Mouse (Mus musculus) fibroblast of lung, adult 2 months (primary cell): ENCODE data around the gene Kcnk2.
"Not testable (repeated sequence)": the region's sequence is repeated elsewhere in the genome, so short reads cannot be mapped to it uniquely, and the experiment has no call there.

Source experiments
- DNase-seq: peaks from one replicate; pipeline ENCODE4 v3.0.0-alpha.2; 2011; ENCODE audit warnings: low read depth

Kcnk2 gene

GRCm38 (mm10) chr1:189343301-189344251, 58.5 kb downstream of the Kcnk2 start:
- DNase-seq: no peak

DNA sequence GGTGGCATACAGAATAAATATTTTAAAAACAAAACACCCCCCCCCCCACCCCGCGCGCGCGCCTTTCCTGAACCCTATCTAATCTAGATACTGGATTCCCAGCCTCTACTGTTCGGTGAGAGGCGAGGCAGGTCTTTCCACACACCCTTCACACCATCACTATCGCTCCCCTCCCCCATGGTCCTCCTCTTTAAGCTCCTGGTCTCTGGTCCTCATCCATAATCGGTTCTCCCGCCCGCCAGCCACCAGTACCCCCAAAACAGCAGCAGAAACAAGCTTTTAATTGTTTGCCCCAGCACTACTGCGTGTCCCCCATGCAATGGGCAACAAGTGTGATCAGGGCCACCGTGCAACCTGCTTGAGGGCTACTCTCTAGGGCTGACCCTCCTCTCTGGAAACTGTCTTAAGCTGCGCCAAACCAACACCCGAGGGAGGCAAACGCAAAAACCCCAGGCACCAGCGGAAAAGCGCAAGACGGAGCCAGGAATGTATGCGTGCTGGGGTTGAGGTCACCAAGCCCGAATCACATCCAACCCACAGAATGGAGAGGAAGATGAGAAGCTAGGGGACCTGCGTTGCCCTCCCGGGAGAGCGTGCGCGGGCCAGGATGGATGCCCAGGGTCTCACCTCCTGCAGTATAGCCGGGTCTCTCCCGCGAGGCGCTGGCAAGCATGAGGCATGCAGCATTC, 59.5 kb downstream of the Kcnk2 start:
- no peak for DNase-seq

DNA sequence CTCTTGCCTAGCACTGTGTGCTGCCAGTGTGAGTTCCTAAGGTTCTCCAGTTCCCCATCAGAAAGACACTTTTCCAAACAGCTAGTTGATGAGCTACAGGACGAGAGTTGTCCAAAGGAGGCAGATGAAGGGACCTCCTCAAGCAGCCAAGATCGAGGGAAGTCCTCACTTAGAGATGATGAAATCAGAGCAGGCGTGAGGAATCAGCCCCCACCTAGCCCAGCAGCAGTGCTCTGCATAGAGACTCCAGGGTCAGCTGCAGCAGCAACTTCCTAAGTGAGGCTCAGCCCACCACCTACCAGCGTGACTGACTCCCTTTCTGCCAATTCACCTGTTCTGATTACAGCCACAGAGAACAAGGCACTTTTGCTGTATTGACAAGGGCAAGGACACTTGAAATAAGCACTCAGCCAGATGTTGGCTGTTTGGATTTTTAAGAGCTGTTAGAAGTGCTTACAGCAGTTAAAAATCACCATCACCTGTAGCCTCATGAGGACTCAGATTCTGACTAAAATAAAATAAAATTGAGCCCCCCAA, 60.6 kb downstream of the Kcnk2 start:
- DNase-seq: no peak

- no peak for DNase-seq
Measured at GRCm38 (mm10) chr1:189315896-189316295, 86.2 kb downstream of the Kcnk2 start.

DNA sequence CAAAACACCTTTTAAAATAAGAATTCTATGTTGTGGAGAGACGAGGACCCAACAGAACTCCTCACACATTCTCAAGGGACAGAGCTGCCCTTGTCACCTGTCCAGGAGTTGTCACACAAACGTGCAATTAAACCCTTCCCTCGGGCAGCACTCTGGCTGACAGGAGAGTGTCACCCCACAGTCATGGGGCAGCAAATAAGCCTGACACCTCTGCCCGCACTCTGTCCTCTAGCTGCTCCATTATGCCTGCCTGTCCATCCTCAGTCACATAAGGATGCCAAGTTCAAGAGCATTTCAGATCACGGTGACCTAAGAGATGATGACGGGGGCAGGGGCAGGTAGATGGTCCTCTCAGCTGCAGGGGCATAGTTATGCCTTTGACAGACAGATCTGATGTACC, 87.6 kb downstream of the Kcnk2 start:
- no peak for DNase-seq

DNA sequence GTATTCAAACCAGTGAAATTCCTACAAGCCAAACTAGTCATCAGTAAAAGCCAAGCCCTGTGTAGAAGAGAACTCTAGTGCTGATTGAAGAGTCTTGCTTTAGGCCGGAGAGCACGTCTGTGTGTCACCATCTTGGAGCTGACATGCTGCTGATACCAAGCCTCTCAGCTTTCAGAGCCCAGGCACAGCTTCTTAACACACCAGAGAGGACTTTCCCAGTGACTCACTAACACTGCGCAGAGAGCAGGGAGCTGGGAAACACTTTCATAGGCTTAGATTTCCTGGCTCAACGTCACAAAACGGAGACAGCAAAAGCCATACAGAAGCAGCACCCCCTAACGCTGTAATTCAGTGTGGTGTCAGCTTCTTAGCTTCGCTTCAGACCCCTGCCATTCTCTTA, 88.3 kb downstream of the Kcnk2 start:
- DNase-seq: no peak

DNA sequence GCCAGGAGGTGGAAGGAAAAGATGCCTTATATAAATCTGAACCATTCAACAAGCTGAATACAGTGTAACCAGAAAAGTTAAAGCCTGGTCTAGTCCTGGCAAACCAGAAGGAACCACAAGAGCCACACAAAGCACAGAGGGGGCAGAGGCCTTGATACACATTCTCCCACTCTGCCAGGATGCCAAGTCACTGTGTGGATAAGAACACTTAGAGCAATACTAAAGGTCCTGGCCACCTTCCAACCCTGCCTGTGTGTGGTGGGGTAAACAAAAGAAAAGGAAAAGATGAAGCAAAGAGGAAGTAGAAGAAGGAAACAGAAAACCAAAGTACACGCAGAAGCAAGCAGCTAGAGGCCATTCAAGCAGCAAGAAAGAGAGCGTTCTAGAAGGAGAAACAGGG, 91.9 kb downstream of the Kcnk2 start:
- DNase-seq: no peak

DNA sequence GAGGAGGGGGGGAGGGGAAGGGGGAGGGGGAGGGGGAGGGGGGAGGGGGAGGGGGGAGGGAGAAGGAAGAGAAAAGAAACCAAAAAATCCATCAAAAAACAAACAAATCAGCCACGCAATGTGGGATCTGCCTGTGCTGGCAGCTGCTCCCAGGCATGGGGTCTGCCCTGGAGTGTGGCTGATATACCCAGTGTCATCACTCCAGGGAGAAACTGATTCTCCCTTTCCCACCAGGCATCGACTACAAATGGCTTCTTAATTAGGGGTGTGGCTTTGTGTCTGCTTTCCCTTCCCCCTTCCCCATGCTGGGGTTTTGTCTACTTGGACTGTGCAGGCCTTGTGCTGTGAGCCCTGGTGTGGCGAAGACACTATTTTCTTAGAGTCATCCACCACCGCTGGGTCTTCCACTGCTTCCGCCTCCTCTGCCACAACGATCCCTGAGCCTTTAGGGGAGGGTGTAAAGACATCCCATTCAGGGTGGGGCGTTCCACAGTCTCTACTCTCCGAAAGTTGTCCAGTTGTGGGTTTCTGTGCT, 97.0 kb downstream of the Kcnk2 start:
- no peak for DNase-seq

DNA sequence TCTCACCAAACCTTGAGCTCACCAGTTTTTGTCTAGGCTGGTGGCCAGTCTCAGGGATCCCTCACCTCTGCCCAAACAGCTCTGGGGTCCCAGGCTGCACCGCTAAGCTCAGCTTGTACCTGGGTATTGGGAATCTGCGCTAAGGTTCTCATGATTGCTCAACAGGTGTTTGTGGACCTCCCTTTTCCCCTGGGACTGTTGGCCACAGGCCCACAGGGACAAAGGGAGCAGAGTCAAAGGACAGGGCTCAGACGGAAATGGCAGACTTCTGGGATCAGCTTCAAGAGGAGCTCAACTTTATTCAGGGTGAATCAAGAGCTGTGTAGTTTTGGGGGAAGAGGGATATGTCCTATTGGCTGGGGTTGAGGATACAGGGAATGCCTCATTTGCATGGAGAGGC, 99.1 kb downstream of the Kcnk2 start:
- DNase-seq: no peak

GRCm38 (mm10) chr1:189293679-189294406, 108.2 kb downstream of the Kcnk2 start:
- DNase-seq: no peak

GRCm38 (mm10) chr1:189290885-189291284, 111.2 kb downstream of the Kcnk2 start:
- DNase-seq: no peak

DNA sequence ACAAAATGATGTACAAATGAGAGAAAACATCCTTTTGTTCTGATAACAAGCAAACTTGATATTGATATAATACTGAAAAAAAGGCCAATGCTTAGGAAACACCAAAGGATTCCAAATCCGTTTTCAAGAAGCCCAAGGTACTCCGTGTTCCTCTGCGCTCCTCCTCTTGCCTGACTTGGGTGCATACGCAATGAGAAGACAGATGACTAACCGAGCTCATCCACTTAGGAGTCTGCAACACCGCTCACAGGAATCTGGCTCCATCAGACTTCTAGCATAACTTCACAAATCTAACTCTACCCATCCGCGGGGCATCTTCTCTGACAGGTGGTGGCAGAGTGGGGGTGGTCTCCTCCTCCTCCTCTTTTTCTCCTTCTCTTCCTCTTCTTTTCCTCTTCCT, 113.1 kb downstream of the Kcnk2 start:
- DNase-seq: no peak

- DNase-seq: no peak
Measured at GRCm38 (mm10) chr1:189272281-189272680, 129.8 kb downstream of the Kcnk2 start.

DNA sequence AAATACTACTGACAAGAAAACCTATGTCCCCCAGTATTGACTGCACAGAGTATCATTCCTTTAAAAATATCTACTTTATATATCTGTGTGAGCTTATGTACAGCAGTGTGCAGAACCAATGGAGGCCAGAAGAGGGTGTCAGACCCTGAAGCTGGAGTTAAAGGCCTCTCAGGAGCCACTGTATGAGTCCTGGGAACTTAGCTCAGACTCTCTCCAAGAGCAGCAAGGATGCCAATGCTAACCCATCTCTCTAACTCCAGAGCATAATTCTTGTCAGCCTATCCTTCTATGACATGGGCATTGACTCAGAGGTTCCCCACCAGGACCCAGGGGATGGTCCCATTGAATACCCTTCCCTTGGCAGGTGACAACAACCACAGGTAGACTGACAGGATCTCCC, 148.4 kb downstream of the Kcnk2 start:
- no peak for DNase-seq

DNA sequence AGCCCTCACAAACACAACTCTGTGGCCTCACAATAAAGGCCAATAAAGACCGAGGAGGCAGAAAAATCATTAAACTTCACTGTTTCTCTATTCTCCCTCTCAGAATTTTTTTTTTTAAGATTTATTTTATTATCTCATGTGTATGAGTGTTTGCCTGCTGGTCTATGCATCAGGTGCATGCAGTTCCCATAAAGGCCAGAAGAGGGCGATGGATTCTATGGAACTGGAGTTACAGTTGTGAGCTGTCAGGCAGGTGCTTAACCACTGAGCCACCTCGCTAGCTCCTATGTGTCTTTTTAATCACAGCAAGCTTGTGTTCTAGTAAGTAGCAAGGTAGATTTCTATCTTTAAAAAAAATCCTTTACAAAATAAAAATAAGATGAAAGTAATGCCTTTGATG, 148.9 kb downstream of the Kcnk2 start:
- DNase-seq: no peak

GRCm38 (mm10) chr1:189243206-189243605, 158.9 kb downstream of the Kcnk2 start:
- DNase-seq: not testable (repeated sequence)

GRCm38 (mm10) chr1:189235261-189235660, 166.8 kb downstream of the Kcnk2 start:
- no peak for DNase-seq

DNA sequence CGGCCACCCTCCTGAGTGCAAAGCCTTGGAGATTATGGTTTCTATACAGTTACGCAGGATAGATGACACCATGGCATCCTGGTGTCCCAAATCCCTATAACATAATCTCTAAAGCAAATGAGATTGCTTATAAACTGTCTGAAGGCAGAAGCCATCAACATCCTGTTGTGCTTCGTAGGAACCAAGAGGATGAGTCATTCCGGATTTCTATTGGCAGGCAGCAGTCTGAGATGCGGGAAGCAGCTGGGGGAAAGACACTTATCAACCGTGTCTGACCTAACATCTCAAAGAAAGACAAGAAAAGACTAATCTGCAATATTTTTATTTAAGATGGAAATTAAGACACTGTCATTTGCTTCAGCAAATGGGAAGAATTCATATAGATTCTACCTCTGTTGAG, 169.2 kb downstream of the Kcnk2 start:
- no peak for DNase-seq

DNA sequence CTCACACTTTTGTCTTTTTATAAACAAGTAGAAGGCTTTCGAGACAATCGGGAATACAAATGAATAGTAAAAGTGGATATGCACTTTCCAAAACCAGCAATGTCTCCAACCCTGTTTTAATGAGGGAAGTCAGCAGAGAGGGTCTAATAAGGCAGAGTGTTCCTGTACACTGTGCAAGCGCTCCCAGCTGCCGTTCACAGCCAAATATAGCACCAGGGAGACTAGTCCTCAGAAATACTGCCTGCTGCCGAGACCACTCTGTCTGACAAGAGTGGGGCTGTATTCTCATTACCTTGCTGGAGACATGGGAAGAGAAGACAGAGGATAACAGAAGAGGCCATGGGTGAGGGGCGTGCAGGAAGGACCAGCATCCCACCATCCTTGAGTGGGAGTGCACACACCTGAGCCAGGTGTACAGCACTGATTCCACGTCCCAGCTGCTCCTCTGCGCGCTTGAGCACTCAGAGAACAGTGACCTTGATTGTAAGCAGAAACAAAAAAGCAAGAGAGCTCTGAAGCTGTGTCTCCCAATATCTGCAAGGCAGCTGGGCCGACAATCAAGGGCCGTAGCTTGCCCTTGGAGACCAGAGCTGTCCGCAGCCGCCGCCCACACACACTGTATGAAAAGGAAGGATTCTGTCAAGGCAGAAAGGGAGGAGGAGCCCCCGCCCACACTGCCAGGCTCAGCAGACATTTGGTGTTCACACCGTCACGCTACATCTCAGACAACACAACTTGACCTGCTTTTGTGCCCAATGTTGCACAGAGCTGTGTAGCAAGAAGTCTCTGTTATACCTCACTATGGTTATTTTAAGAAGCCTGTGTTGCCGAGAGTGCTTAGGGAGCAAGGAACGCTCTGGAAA, 173.6 kb downstream of the Kcnk2 start:
- DNase-seq: no peak

DNA sequence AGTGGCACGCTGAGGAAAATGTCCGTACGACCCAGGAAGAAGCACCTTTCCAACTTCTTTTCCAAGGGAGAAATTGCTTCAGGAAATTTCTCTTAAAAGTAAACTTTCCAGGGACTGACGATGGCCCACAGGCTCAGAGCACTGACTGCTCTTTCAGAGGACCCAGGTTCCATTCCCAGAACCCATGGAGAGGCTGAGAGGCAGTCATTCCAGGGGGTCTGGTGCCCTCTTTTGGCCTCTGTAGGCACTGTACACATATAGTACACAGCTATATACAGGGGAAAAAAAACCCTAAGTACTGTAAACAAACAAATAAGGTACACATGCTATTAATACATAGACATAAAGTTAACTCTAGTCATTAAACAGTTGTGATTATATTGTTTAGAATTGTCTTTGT, 174.6 kb downstream of the Kcnk2 start:
- no peak for DNase-seq

- no peak for DNase-seq
Measured at GRCm38 (mm10) chr1:189219051-189219450, 183.0 kb downstream of the Kcnk2 start.
